Mouse (Mus musculus): Measurements from ENCODE around the gene Pacs1.
A peak's percentile ranks its signal among the peaks of the same experiment; 100 is the strongest.

The Pacs1 gene

DNA sequence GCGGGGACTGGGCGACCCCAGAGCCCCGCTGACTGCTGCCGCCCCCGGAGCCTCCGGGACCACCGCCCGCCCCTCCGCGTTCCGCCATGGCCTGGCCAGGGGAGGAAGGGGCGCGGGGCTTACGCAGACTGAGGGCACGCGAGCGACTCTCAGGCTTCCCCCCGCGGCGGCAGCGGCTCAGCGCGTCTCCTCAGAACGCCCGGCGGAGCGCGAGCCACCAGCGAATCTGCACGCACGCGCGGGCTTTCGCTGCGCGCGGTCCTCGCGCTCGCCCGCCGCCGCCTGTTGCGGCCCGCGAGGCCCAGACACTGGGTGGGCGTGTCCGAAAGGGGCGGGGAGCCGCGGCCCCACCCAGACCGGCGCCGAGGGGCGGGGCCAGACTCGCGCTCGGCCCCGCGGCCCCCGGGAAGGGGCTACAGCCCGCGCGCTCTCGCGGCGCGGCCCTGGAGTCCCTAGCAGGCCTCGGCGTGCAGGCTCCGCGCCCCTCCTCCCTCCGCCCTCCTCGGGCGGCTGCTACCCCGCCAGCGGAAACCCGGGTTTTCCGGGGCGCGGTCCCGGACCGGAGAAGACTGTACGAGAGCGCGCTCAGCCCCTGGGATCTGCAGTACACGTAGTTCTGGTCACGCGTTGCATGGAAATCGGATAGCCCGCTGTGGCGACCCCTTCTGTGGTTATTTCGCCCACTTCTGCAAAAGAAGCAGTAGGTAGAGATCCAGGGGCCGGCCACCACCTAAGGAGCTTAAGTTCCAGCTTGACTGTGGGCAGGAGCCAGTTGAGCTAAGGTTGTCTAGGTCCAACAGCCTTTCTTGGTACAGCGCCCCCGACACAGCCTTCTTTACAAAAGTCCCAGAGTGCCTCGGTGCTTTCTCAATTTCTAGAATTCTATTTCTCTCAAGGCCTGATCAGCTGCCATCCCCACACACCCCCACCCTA is at the start of gene Pacs1:
Gene Pacs1 (minus strand): TSS at position 319 of the 933 bp plus-strand sequence.
- peak; percentile 92 for DNase-seq (ENCODE audit: low read depth, low spot score)

DNA sequence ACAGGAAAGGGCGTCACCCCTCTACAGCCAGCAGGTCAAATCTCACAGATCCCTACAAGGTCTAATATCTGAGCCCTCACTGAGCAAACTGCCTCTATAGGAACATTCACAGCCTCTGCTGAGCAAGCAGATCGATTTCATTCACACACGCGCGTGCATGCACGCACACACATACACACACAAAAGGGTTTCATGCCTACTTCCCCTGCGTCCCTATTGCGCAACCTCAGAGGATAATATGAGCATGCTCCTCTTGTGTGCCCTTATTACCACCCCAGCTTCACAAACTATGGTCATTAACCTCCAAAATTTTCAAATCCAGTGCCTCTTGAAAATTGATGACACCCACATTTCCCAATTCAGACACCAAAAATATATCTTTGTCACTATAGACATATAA is 40.3 kb upstream of the Pacs1 start:
- no peak for DNase-seq (ENCODE audit: low read depth, low spot score)

DNA sequence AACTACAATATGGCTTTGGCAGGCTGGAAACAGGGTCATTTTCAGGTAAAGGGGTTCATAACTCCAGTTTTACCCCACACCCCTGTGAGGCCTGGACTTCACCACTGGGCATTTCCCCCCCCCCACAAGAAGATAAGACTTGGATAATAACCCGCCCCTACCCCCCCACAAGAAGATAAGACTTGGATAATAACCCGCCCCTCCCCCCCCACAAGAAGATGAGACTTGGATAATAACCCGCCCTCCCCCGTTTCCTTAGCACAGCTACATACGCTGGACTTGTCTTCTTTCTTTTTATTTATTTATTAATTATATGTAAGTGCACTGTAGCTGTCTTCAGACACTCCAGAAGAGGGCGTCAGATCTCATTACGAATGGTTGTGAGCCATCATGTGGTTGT is 36.1 kb upstream of the Pacs1 start:
- no peak for DNase-seq (ENCODE audit: low read depth, low spot score)

DNA sequence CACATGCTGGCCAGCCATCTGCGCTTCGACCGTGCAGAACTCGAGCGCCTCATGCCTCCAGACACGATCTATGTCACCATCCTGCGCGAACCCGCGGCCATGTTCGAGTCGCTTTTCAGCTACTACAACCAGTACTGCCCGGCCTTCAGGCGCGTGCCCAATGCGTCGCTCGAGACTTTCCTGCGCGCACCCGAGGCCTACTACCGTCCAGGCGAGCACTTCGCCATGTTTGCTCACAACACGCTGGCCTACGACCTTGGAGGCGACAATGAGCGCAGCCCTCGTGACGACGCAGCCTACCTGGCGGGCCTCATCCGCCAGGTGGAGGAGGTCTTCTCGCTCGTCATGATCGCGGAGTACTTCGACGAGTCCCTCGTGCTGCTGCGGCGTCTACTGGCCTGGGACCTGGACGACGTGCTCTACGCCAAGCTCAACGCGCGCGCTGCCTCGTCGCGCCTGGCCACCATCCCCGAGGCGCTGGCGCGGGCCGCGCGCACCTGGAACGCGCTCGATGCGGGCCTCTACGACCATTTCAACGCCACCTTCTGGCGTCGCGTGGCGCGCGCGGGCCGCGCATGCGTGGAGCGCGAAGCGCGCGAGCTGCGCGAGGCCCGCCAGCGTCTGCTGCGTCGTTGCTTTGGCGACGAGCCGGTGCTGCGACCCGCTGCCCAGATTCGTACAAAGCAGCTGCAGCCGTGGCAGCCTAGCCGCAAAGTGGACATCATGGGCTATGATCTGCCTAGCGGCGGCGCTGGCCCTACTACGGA is 34.2 kb upstream of the Pacs1 start:
- no peak for DNase-seq (ENCODE audit: low read depth, low spot score)

DNA sequence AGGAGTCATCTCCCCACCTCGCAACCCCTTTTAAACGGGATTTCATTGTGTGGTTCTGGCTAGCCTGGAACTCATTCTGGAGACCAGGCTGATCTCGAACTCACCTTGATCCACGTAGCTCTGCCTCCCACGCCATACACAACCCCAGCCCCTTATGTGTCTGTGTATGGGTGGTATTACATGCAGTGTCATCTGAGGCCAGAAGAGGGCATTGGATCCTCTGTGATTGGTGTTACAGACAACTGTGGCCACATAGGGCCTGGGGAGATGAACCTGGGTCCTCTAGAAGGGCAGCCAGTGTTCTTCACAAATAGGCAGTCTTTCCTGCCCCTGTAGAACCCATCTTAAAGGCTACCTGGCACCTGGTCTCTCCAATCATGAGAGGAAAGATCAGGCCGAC is 33.4 kb upstream of the Pacs1 start:
- peak; percentile 33 for DNase-seq (ENCODE audit: low read depth, low spot score)

DNA sequence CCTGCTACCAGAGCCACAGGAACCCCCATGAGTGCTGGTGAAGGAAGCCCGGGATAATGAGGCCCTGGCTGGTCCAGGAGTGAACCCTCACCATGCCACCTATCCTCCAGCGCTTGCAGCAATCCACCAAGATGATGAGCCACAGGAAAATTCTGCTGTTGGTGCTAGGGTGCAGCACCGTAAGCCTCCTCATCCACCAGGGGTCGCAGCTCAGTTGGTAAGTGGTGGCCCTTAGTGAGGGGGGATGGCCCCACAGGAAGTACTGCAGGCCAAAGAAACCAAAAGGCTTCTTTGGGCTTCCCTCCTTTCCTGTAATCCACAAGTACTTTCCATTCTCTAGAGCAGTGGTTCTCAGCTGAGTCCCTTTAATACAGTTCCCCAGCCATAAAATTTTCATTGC is 29.5 kb upstream of the Pacs1 start:
- DNase-seq (ENCODE audit: low read depth, low spot score), result peak; percentile 84

DNA sequence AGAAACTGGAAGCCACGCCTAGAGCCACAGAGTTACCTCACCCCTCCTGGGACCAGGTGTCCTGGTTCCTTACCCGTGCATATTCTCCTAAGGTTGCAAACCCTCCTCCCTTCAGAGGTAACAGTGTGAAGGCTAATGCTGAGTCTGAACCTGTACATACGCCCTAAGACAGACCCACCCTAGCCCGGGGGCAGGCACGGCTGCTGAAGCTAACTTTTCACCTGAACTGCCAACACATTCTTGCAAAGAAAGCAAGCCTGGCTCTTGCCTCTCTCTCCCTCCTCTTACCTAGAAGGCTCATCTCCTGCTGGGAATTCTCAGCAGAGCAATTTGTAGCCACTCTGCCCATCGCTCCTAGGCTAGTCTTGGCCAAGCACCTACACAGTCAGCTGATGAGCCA is 27.7 kb upstream of the Pacs1 start:
- no peak for DNase-seq (ENCODE audit: low read depth, low spot score)

DNA sequence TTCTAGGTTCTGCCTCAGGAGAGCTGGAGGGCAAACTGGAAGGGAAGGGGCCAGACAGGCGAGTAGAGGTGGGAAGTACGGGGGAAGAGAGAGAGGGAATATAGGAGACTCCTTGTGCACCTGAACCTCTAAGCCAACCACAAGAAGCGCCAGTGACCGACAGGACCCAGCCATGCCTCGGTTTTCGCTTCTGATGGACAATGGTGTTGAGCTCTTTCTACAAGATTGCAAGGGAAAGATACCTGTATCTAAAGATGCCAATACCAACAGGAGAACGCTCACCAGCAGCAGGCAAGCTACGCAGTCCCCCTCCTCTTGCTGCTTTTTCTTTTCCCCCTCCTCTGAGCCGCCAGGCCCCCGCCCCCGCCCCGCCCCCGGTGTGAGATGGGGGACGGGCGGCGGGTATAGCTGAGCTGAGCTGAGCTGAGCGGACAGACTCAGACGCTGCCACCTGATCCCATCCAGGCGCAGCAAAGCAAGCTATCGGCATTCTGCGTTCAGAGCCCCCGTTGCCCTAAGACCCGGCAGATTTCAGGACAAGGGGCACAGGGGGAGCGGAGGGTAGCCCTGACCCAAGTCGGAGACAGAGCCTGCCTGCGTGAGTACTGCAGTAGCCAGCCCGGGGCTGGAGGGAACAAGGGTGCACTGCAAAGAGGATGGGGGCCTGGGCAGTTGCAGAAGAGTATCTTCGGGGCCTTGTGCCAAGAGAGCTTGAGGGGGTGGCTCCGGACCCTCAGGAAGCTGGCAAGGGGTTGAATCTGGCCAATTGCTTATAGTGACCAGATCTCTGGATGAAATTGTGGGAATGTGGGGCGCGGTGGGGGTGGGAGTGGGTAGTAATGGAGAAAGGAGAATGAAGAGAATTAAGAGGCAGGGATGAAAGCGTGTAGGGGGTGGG is 25.2 kb upstream of the Pacs1 start, which contains the start of gene Gal3st3:
Gene Gal3st3 (plus strand): TSS at position 429 of the 898 bp plus-strand sequence.
- no peak for DNase-seq (ENCODE audit: low read depth, low spot score)

DNA sequence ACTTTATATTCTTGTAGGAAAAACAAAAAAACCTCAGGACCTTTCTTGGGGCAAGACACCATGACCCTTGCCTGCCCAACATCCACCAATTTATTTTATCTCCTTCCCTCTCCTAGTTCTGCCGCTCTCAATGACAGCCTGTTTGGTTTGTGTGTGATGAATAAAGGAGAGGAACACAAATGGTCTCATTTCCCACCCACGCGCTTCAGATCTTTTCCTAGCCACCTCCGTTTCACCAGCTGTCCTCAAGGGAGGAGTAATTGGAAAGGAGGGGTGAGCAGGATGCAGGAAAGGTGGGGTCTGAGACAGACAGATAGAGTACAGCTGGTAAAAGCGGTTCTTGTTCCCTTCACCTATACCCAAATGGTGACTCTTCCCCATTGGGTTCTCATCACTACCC is 23.7 kb upstream of the Pacs1 start:
- DNase-seq (ENCODE audit: low read depth, low spot score), result no peak

DNA sequence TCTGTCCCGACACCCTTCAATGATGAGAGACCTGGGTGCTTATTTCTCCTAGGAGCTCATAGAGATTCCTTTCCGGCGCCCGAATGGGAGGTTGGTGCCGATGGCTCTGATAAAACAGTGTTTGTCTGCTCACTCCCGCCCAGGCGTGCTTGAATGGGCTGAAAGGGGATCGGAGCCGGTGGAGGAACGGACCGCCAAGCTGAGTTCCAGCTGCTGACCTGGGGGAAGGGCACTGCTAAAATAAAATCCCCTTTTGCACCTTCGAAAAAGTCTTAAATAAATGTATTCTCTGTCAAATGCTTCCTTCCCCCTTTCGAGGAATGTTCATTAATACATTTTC is 22.8 kb upstream of the Pacs1 start:
- no peak for DNase-seq (ENCODE audit: low read depth, low spot score)

DNA sequence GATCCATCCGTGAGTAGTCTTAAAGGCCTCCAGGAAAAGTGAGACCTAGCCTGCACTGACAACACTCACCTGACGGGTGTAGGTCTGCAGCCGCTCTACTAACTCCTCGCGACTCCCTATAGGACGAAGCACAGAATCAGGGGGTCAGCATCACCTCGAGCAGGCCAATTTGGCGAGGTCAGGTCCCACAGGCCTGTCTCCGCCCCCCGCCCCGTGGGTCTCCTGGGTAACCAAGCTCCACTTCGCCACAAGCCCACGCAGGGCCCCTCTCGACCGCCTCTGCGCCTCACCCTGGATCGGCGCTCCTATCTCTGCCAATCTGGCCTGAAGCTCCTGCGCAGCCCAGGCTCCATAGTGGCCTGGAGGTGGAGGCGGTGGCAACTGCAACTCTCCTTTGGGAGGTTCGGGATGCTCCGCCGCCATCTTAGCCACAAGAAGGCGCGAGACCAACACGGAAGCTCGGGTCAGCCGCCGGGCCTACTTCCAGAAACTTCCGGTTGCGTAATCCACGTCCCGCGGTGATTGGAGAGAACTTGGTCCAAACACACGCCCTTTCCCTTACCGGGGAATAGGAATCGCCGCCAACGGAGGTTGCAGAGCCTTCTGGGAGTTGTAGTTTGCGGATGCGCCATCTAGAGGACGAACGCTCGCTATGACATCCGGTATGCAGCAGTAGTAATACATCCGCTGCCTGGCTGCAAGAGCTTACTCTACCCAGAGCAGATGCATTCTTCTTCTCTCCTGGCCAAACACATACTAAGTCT is 22.2 kb upstream of the Pacs1 start, which contains the start of gene Sf3b2:
Gene Sf3b2 (minus strand): TSS at position 484 of the 764 bp plus-strand sequence.
- DNase-seq (ENCODE audit: low read depth, low spot score), result peak; percentile 99

DNA sequence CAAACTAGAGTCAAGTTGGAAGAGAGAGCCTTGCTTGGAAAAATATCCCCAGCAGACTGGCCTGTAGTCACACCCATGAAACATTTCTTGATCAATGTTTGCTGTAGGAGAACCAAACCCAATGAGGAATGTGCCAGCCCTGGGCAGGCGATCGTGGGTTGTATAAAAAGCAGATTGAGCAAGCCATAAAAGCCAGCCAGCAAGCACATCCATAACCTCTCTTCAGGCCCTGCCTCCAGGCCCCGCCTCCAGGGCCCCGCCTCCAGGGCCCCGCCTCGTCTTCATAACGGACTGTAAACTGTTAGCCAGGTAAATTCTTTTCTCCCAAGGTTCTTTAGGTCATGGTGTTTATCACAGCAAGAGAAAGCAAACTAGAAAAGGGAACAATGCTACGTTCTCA is 5.5 kb upstream of the Pacs1 start:
- DNase-seq (ENCODE audit: low read depth, low spot score), result no peak

DNA sequence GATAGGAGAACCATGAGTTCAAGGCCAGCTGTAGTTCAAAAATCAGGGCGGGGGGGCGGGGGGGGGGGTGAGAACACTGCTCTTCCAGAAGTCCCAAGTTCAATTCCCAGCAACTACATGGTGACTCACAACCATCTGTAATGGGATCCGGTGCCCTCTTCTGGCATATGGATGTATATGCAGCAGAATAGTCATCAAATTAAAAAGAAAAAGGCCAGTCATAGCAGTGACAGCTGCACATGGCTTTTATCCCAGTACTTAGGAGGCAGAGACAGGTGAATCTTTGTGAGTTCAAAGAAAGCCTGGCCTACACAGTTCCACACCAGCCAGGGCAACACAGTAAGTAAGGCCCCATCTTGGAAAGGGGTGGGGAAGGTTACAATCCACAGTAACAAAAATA is 4.2 kb upstream of the Pacs1 start:
- DNase-seq (ENCODE audit: low read depth, low spot score), result peak; percentile 35

DNA sequence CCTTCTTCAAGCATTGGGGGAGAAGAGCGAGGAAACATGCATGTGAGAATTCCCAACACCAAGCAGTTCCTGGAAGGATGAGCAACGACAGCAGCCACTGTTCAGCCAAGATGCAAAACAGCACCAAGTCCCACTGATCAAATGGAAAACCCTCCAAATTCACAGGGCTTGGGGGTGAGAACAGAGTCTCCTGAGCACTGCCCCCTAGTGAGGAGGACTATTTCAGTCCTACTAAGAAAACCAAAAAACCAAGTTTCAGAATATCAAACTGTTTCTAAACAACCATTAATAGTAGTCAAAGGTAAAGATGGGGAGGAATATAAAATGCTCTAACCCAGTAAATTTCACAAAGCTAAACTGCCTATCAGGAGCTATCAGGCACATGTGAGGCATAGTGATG is 3.6 kb upstream of the Pacs1 start:
- no peak for DNase-seq (ENCODE audit: low read depth, low spot score)

DNA sequence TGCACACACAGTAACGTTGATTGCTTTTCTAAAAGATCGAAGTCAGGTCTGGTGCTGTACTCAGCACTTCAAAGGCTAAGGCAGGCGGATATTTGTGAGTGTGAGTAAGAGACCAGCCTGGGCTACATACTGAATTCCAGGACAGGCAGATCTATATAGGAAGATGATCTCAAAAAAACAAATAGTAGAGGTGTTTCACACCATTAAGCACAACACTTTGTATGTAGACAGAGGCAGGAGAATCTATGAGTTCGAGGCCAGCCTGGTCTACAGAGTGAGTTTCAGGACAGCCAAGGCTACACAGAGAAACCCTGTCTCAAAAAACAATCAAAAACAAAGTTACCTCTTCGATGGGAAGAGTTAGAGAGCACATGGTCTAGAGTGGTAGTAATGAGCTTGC is 2.8 kb upstream of the Pacs1 start:
- no peak for DNase-seq (ENCODE audit: low read depth, low spot score)

DNA sequence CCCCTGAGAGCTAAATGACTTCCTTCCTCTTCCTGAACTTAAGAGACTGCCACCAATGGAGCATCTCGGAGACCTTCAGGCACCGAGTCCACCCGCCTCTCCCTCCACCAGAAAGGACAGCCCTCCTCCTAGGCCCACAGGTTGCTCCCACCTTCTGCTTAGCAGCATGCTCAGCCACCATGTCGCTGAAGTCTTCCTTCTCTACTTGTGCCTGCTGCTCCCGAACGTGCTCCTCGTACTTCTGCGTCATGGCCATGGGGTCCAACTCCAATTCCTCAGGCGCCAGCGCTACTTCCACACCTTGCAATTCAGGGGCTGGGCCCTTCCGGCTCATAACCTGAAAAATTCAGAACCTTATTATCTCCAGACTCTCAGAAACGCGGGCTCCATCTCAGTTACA is 1.7 kb upstream of the Pacs1 start:
- DNase-seq (ENCODE audit: low read depth, low spot score), result no peak

DNA sequence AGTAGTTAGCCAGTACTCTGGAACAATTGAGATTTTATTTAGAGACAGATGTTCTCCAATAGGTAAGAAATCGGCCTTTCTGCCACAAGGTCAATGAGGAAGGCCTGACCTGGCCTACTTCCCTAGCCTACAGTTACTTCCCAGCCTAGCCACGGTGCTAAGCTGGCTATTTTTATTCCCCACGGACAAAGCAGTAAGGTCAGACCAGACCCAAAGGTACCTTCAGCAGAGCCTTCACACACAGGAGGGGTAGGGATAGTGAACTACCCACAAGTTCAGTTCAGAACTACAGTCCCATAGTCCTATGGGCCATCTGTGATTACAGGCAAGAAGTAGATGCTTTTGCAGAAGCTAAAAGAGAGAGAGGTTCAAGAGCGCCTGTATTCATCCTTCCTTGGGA is 997 bp upstream of the Pacs1 start:
- DNase-seq (ENCODE audit: low read depth, low spot score), result no peak

DNA sequence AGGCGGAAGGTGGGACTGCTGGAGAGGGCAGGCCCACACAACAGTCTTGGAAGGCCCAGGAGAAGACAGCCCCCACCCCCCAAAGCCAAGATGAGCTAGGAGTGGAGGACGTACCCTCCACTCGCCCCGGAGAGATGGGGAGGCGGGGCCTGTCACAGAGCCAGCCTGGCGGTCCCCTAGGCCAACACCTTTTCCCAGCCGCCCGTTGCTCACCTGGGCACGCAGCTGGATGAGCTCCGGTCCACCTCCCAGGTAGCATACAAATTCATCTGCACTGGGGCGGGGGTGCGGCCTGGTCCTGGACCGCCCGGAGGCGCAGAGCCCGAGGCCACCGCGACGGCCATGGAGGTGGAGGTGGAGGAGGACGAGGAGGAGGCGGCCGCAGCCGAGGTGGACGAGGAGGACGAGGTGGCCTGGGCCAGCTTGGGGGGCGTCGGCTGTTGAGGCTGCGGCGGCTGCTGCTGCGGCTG is 558 bp downstream of the Pacs1 start:
- DNase-seq (ENCODE audit: low read depth, low spot score), result no peak

DNA sequence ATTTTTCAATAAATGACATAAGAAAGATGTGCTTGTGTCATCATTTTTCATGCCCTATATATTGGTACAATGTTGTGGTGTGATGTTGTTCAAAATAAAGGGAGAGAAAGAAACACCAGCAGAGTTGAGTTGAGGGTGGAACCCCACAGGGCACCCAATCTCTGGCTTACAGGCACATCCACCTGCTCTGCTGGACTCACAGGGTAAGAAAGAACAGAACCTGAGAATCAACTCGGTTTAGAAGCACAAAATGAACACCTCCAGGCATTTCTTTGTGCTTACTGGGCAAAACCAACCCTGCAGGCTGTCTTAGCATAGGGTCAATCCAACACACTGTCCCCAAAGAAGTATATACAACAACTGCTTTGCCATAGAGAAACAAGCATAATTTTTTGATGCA is 1.5 kb downstream of the Pacs1 start:
- DNase-seq (ENCODE audit: low read depth, low spot score), result no peak

DNA sequence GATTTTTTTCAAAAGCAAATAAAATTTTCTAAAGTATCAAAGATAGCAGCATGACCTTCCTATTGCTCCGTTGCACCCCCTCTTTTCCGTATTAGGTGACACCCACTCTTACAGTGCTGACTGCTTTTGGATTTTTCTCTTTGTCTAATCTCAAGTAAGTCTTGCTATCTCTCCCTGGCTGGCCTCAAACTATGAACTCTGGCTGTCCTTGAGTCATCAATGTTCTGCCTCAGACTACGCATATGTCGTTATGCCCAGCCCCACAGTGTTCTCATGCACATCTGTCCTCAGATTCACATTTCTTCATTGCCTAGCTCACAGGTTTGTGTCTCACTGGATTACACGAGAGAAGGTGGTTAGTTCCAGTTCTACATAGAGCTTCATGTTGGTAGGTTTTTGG is 3.5 kb downstream of the Pacs1 start:
- DNase-seq (ENCODE audit: low read depth, low spot score), result no peak

DNA sequence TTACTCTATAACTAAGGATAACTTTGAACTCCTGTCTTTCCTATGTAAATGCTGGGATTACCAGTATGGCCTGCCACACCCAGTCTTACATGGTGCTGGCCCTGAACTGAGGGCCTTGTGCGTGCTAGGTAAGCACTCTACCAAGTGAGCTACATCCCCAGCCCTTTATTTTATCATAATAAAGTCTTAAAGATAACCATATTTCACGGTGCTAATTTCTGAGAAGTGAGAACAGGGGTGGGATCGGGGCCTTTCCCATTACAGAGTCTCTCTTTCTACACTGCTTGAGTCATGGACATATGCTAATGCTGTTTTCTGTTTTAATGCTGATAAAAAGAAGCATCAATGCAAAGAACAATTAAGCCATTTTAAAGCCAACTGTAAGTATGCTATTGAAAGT is 4.0 kb downstream of the Pacs1 start:
- no peak for DNase-seq (ENCODE audit: low read depth, low spot score)

Measured in A20 (cell line).